Mouse (Mus musculus) MEL (cell line): ENCODE measurements around the gene Ncor1.

Experiments
- CTCF ChIP-seq, 3 experiments: IDR thresholded peaks in 2 of 3; conservative IDR thresholded peaks in 1 of 3; 2 replicates each; pipeline ENCODE4 v1.5.1; 2011 to 2012; ENCODE audit warnings: low read length in 3 of 3, low read depth in 2 of 3, mild to moderate bottlenecking in 2 of 3, improper control_type of control experiment in 1 of 3, inconsistent platforms in 1 of 3, mixed read lengths in 1 of 3, moderate library complexity in 1 of 3; ENCODE audit not compliant: control insufficient read depth in 1 of 3, insufficient read depth in 1 of 3, poor library complexity in 1 of 3, severe bottlenecking in 1 of 3
- EP300 ChIP-seq, 2 experiments: IDR thresholded peaks; 2 replicates each; pipeline ENCODE4 v1.6.1; 2011; ENCODE audit warnings: improper control_type of control experiment in 2 of 2, low read length in 2 of 2, low read depth in 1 of 2, mild to moderate bottlenecking in 1 of 2
- NRF1 ChIP-seq: IDR thresholded peaks from 2 replicates; pipeline ENCODE4 v1.6.1; 2014; ENCODE audit warnings: low read depth, mild to moderate bottlenecking, inconsistent platforms, low read length, improper control_type of control experiment, moderate library complexity; ENCODE audit not compliant: poor library complexity, insufficient read depth, severe bottlenecking
- POLR2A ChIP-seq, 2 experiments: IDR thresholded peaks; 2 replicates each; pipeline ENCODE4 v1.6.1; 2011 to 2012; ENCODE audit warnings: low read length in 2 of 2, mild to moderate bottlenecking in 2 of 2, control low read depth in 1 of 2, improper control_type of control experiment in 1 of 2, low read depth in 1 of 2, moderate library complexity in 1 of 2; ENCODE audit not compliant: control insufficient read depth in 1 of 2, insufficient read depth in 1 of 2, poor library complexity in 1 of 2
- POLR2AphosphoS2 ChIP-seq: IDR thresholded peaks from 2 replicates; pipeline ENCODE4 v1.6.1; 2011; ENCODE audit warnings: low read length, improper control_type of control experiment
- RAD21 ChIP-seq: IDR thresholded peaks from 2 replicates; pipeline ENCODE4 v1.6.1; 2011; ENCODE audit warnings: mild to moderate bottlenecking, low read depth, low read length, improper control_type of control experiment
- TCF12 ChIP-seq: IDR thresholded peaks from 2 replicates; pipeline ENCODE4 v1.6.1; 2014; ENCODE audit warnings: low read depth, mild to moderate bottlenecking, inconsistent platforms, low read length, improper control_type of control experiment, moderate library complexity
- USF2 ChIP-seq, 2 experiments: IDR thresholded peaks; 2 replicates each; pipeline ENCODE4 v1.6.1; 2011 to 2012; ENCODE audit warnings: improper control_type of control experiment in 2 of 2, low read length in 2 of 2, borderline replicate concordance in 1 of 2, inconsistent platforms in 1 of 2, low read depth in 1 of 2, mild to moderate bottlenecking in 1 of 2; ENCODE audit not compliant: insufficient read depth in 1 of 2
- ZNF384 ChIP-seq: IDR thresholded peaks from 2 replicates; pipeline ENCODE4 v1.6.1; 2012; ENCODE audit warnings: low read depth, mild to moderate bottlenecking, inconsistent platforms, low read length, improper control_type of control experiment

DNA sequence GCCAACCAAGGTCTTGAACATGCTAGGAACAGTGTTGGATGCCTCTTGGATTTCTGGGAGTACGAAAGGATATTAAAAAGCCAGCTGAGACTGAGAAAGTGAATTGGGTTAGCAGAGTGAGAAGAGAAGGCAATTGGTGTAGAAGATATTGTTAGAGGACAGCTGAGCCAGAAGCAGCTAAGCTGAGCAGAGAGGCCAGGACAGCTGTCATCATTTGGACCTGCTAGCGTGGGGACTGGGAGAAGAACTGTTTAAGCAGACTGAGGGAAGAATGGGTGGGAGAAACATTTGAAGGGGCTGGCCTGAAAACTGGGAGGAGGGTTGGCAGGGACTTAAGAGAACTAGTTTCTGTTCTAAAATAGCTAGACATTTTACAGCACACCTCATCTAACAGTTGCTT lies 49.5 kb downstream of the Ncor1 start:
- TF ChIP-seq POLR2A (IDR thresholded peaks at IDR 0.05; ENCODE audit: control insufficient read depth in 1 of 2, insufficient read depth in 1 of 2, low read depth in 1 of 2, low read length in 2 of 2, poor library complexity in 1 of 2) (no peak), CTCF (IDR thresholded peaks at IDR 0.05 in 2 of 3, conservative IDR thresholded peaks at IDR 0.05 in 1 of 3; ENCODE audit: control insufficient read depth in 1 of 3, insufficient read depth in 1 of 3, low read depth in 2 of 3, low read length in 3 of 3, poor library complexity in 1 of 3, severe bottlenecking in 1 of 3) (no peak), ZNF384 (no peak), USF2 (IDR thresholded peaks at IDR 0.05; ENCODE audit: borderline replicate concordance in 1 of 2, insufficient read depth in 1 of 2, low read depth in 1 of 2, low read length in 2 of 2) (no peak), TCF12 (no peak), EP300 (IDR thresholded peaks at IDR 0.05; ENCODE audit: low read depth in 1 of 2, low read length in 2 of 2) (no peak), RAD21 (no peak), NRF1 (no peak), POLR2AphosphoS2 (no peak)
